Mouse (Mus musculus): ENCODE data around the gene Irf2bpl. TPM values are rescaled to one million over a fixed set of nuclear protein-coding genes. Genes with fewer than 3 reads are reported as not detected.

Gene Irf2bpl
- total and polyA plus RNA-seq, 3 experiments: 7.0 to 19.6 (median 12.1) TPM

GRCm38 (mm10) chr12:86867271-86868223 lies 17.1 kb downstream of the Irf2bpl start:
- TF ChIP-seq UBTF (IDR thresholded peaks at IDR 0.05; ENCODE audit: low read depth, low read length): no peak
- no peak for TF ChIP-seq NELFE (IDR thresholded peaks at IDR 0.05; ENCODE audit: low read depth, low read length)
- no peak for TF ChIP-seq JUN (IDR thresholded peaks at IDR 0.05; ENCODE audit: insufficient read depth, low read depth, low read length)
- TF ChIP-seq MAZ (IDR thresholded peaks at IDR 0.05; ENCODE audit: low read depth, low read length): no peak
- no peak for TF ChIP-seq CHD1 (IDR thresholded peaks at IDR 0.05; ENCODE audit: low read depth, low read length)
- no peak for TF ChIP-seq SMC3 (IDR thresholded peaks at IDR 0.05; ENCODE audit: low read depth, low read length)
- no peak for TF ChIP-seq EP300 (IDR thresholded peaks at IDR 0.05; ENCODE audit: low read length)
- TF ChIP-seq ZKSCAN1 (IDR thresholded peaks at IDR 0.05; ENCODE audit: borderline replicate concordance, low read depth, low read length): no peak
- TF ChIP-seq MXI1 (IDR thresholded peaks at IDR 0.05; ENCODE audit: low read depth, low read length): no peak
- no peak for TF ChIP-seq KAT2A (IDR thresholded peaks at IDR 0.05; ENCODE audit: insufficient replicate concordance, low read length)
- TF ChIP-seq NRF1 (IDR thresholded peaks at IDR 0.05; ENCODE audit: low read depth, low read length): no peak
- TF ChIP-seq MEF2A (IDR thresholded peaks at IDR 0.05; ENCODE audit: borderline replicate concordance, low read depth, low read length): no peak
- TF ChIP-seq GABPA (IDR thresholded peaks at IDR 0.05; ENCODE audit: insufficient replicate concordance, low read depth, low read length): no peak
- no peak for TF ChIP-seq IRF4 (IDR thresholded peaks at IDR 0.05; ENCODE audit: low read depth, low read length)
- no peak for TF ChIP-seq HCFC1 (IDR thresholded peaks at IDR 0.05; ENCODE audit: low read depth, low read length)
- no peak for TF ChIP-seq TBP (conservative IDR thresholded peaks at IDR 0.05; ENCODE audit: low read depth, low read length)
- no peak for TF ChIP-seq ETS1 (conservative IDR thresholded peaks at IDR 0.05; ENCODE audit: low read depth, low read length)
- no peak for TF ChIP-seq ZMIZ1 (IDR thresholded peaks at IDR 0.05; ENCODE audit: low read depth, low read length)
- TF ChIP-seq RAD21 (IDR thresholded peaks at IDR 0.05; ENCODE audit: low read depth, low read length): no peak
- no peak for TF ChIP-seq CTCF (conservative IDR thresholded peaks at IDR 0.05 in 1 of 2, IDR thresholded peaks at IDR 0.05 in 1 of 2; ENCODE audit: low read depth in 2 of 2, low read length in 2 of 2)
- H3K4me1 ChIP-seq (ENCODE audit: control insufficient read depth in 1 of 2, insufficient read depth in 2 of 2): peaks cover 0 to 16% of the 10 kb centered on the region in 2 experiments; a peak in 2 of 4 replicates
- no peak overlapping the region for H3K4me3 ChIP-seq (replicated peaks in 1 of 3; ENCODE audit: low read depth in 2 of 3, low read length in 2 of 3, poor library complexity in 1 of 3)
- dilution Hi-C loops (cut with MboI; ENCODE audit: extremely low pct_ligation_motif_present, extremely low pct_unique_long_range_greater_than_20kb, low sequenced_read_pairs) (no loop called here), in situ Hi-C loops (cut with MboI; ENCODE audit: low pct_ligation_motif_present, low pct_unique_long_range_greater_than_20kb, low sequenced_read_pairs) (no loop called here)
- peaks cover 2% of the 10 kb centered on the region for H3K9me3 ChIP-seq (replicated peaks; ENCODE audit: low read length)
- no peak for DNase-seq (ENCODE audit: extremely low read depth)
- H3K4me2 ChIP-seq (ENCODE audit: insufficient read depth, low read depth, poor library complexity, severe bottlenecking): no peak overlapping the region
- H3K27ac ChIP-seq (ENCODE audit: insufficient read depth, low read depth): no peak overlapping the region
- no peaks in the 10 kb centered on the region for H3K27me3 ChIP-seq (replicated peaks)
- no peak overlapping the region for H3K9ac ChIP-seq (ENCODE audit: insufficient read depth, low read depth)
- no peaks in the 10 kb centered on the region for H3K36me3 ChIP-seq (replicated peaks in 1 of 2; ENCODE audit: control insufficient read depth in 1 of 2, insufficient read depth in 1 of 2, low read length in 1 of 2)
- no peaks in the 10 kb centered on the region for H3K79me2 ChIP-seq (replicated peaks; ENCODE audit: control insufficient read depth, extremely low read depth, insufficient read depth, poor library complexity, severe bottlenecking)

All from CH12.LX (cell line).